Comparison of ENCODE assay signal across 17 mouse cellular contexts in genomic region chr11:95252104-95252503, GRCm38 (mm10). TPM values are rescaled to one million over a fixed set of nuclear protein-coding genes. Genes with fewer than 3 reads are reported as not detected.
A peak's percentile ranks its signal among the peaks of the same experiment; 100 is the strongest.
DNase-seq lines count a peak whose midpoint lies in the region; ATAC-seq lines count a peak whose summit lies in the region.
"Had no signal": no experiment of that assay in that cellular context is flagged by ENCODE, and none has a peak within 500 bp of the region (broad histone marks: within the 10 kb centered on the region; RNA-seq: fewer than 3 reads in every experiment).

No protein-coding gene starts in this region.

- DNase-seq in midbrain, embryonic 11.5 days (ENCODE audit: low spot score, missing footprints), result peak; percentile 54
- no peak for DNase-seq in midbrain, embryonic 14.5 days
- no peak for DNase-seq in liver, embryonic 11.5 days (ENCODE audit: low spot score)
- DNase-seq in cerebellum, postnatal 14 days, result no peak
- no peak for DNase-seq in left cerebral cortex, adult 9 months (ENCODE audit: low spot score in 2 of 2)
- DNase-seq in cerebellum, postnatal 10 days, result no peak
- DNase-seq: cerebellum, postnatal 36 days; forebrain, postnatal 0 days; gastrocnemius, postnatal 36 days; lung, postnatal 4 days; right cerebral cortex, postnatal 14 days had no signal

- H3K4me2 ChIP-seq in midbrain, embryonic 11.5 days, result no peak overlapping the region
- no peak overlapping the region for H3K4me2 ChIP-seq in midbrain, embryonic 14.5 days (ENCODE audit: low read length)
- no peak overlapping the region for H3K4me2 ChIP-seq in kidney, embryonic 14.5 days (replicated peaks; ENCODE audit: low read depth, low read length)
- no peak overlapping the region for H3K4me2 ChIP-seq in liver, embryonic 11.5 days
- H3K4me2 ChIP-seq: embryonic facial prominence, embryonic 15.5 days; limb, embryonic 15.5 days had no signal

- no peaks in the 10 kb centered on the region for H3K4me1 ChIP-seq in midbrain, embryonic 11.5 days (ENCODE audit: control insufficient read depth, insufficient read depth, low read length)
- H3K4me1 ChIP-seq in midbrain, embryonic 14.5 days (ENCODE audit: control insufficient read depth, insufficient read depth, low read length), result peaks cover 1% of the 10 kb centered on the region; the same call in 1 of the 2 replicates
- no peaks in the 10 kb centered on the region for H3K4me1 ChIP-seq in kidney, embryonic 14.5 days (ENCODE audit: control insufficient read depth, insufficient read depth, low read length)
- H3K4me1 ChIP-seq in liver, embryonic 11.5 days (replicated peaks; ENCODE audit: control insufficient read depth, insufficient read depth, low read length), result peaks cover 6% of the 10 kb centered on the region; the same call in 1 of the 2 replicates

- H3K4me3 ChIP-seq in midbrain, embryonic 11.5 days (ENCODE audit: low read depth, low read length), result no peak overlapping the region
- no peak overlapping the region for H3K4me3 ChIP-seq in midbrain, embryonic 14.5 days (replicated peaks; ENCODE audit: low read depth, low read length)
- H3K4me3 ChIP-seq in kidney, embryonic 14.5 days (ENCODE audit: low read length), result no peak overlapping the region
- no peak overlapping the region for H3K4me3 ChIP-seq in liver, embryonic 11.5 days (ENCODE audit: low read depth, low read length)
- H3K4me3 ChIP-seq: embryonic facial prominence, embryonic 15.5 days; limb, embryonic 15.5 days had no signal

- ATAC-seq in midbrain, embryonic 11.5 days (ENCODE audit: low FRiP score), result no peak
- ATAC-seq in midbrain, embryonic 14.5 days (ENCODE audit: low FRiP score, low TSS enrichment), result no peak
- ATAC-seq in kidney, embryonic 14.5 days (ENCODE audit: low FRiP score, low TSS enrichment), result 0 out of 2 replicates have a peak, but pooled peaks have one; percentile 11
- peak; percentile 29; the same call in 1 of the 2 replicates for ATAC-seq in liver, embryonic 11.5 days (replicated peaks; ENCODE audit: low FRiP score)

- no peak overlapping the region for H3K27ac ChIP-seq in midbrain, embryonic 11.5 days (ENCODE audit: low read depth, low read length)
- H3K27ac ChIP-seq in midbrain, embryonic 14.5 days (replicated peaks; ENCODE audit: low read depth, low read length), result no peak overlapping the region
- H3K27ac ChIP-seq in kidney, embryonic 14.5 days (ENCODE audit: low read depth, low read length), result no peak overlapping the region
- no peak overlapping the region for H3K27ac ChIP-seq in liver, embryonic 11.5 days (ENCODE audit: low read depth, low read length)
- H3K27ac ChIP-seq: embryonic facial prominence, embryonic 15.5 days; limb, embryonic 15.5 days had no signal

- no peaks in the 10 kb centered on the region for H3K36me3 ChIP-seq in midbrain, embryonic 11.5 days (ENCODE audit: control insufficient read depth, insufficient read depth, low read length)
- H3K36me3 ChIP-seq in midbrain, embryonic 14.5 days (ENCODE audit: control insufficient read depth, insufficient read depth, low read length), result no peaks in the 10 kb centered on the region
- H3K36me3 ChIP-seq in kidney, embryonic 14.5 days (ENCODE audit: control insufficient read depth, insufficient read depth, low read length), result no peaks in the 10 kb centered on the region
- no peaks in the 10 kb centered on the region for H3K36me3 ChIP-seq in liver, embryonic 11.5 days (ENCODE audit: control insufficient read depth, insufficient read depth, low read length)
- H3K36me3 ChIP-seq: embryonic facial prominence, embryonic 15.5 days; limb, embryonic 15.5 days had no signal

- WGBS in midbrain, embryonic 11.5 days, result 82% methylated on average over 6 of the region's 6 CpGs
- 85% methylated on average over 6 of the region's 6 CpGs for WGBS in midbrain, embryonic 14.5 days
- 84% methylated on average over 6 of the region's 6 CpGs for WGBS in kidney, embryonic 14.5 days
- 84% methylated on average over 6 of the region's 6 CpGs for WGBS in liver, embryonic 11.5 days

- no peaks in the 10 kb centered on the region for H3K9me3 ChIP-seq in midbrain, embryonic 11.5 days (ENCODE audit: control insufficient read depth, low read length)
- no peaks in the 10 kb centered on the region for H3K9me3 ChIP-seq in midbrain, embryonic 14.5 days (ENCODE audit: control insufficient read depth, low read length)
- H3K9me3 ChIP-seq in kidney, embryonic 14.5 days (ENCODE audit: control insufficient read depth, low read length), result peaks cover 2% of the 10 kb centered on the region; the same call in 1 of the 2 replicates
- H3K9me3 ChIP-seq in liver, embryonic 11.5 days (ENCODE audit: control insufficient read depth, low read length), result no peaks in the 10 kb centered on the region
- H3K9me3 ChIP-seq: embryonic facial prominence, embryonic 15.5 days; limb, embryonic 15.5 days had no signal

- no peak overlapping the region for H3K9ac ChIP-seq in midbrain, embryonic 11.5 days (ENCODE audit: low read length)
- H3K9ac ChIP-seq in midbrain, embryonic 14.5 days (replicated peaks; ENCODE audit: low read length), result no peak overlapping the region
- H3K9ac ChIP-seq in kidney, embryonic 14.5 days (ENCODE audit: low read depth, low read length), result no peak overlapping the region
- H3K9ac ChIP-seq in liver, embryonic 11.5 days (ENCODE audit: low read depth, low read length), result no peak overlapping the region
- H3K9ac ChIP-seq: forebrain, postnatal 0 days; limb, embryonic 15.5 days had no signal

- H3K27me3 ChIP-seq in midbrain, embryonic 11.5 days (ENCODE audit: control insufficient read depth, insufficient read depth, low read length), result no peaks in the 10 kb centered on the region
- H3K27me3 ChIP-seq in midbrain, embryonic 14.5 days (ENCODE audit: control insufficient read depth, insufficient read depth, low read length), result peaks cover 2% of the 10 kb centered on the region; the same call in 1 of the 2 replicates
- no peaks in the 10 kb centered on the region for H3K27me3 ChIP-seq in kidney, embryonic 14.5 days (ENCODE audit: control insufficient read depth, insufficient read depth, low read length)
- H3K27me3 ChIP-seq in liver, embryonic 11.5 days (replicated peaks; ENCODE audit: control insufficient read depth, insufficient read depth, low read length), result 0 out of 2 replicates have a peak, but pooled peaks cover 3% of the 10 kb centered on the region
- H3K27me3 ChIP-seq: embryonic facial prominence, embryonic 15.5 days; limb, embryonic 15.5 days had no signal

RNA-seq across cellular contexts. Expression of gene Tac4, which starts 9.2 kb away (rescaled TPM):
- polyA plus RNA-seq in midbrain, embryonic 11.5 days (2014; fragmentation: Nextera tagmentation; extraction: Ambion mirVana), result not detected in 2 replicates
- not detected in 2 replicates for polyA plus RNA-seq in midbrain, embryonic 14.5 days (2014; fragmentation: Nextera tagmentation; extraction: Ambion mirVana)
- 0.20 TPM in 1 of 2 replicates, not detected in the other for polyA plus RNA-seq in kidney, embryonic 14.5 days (2014; fragmentation: Nextera tagmentation; extraction: Ambion mirVana)
- not detected in 2 replicates for polyA plus RNA-seq in liver, embryonic 11.5 days (2014; fragmentation: Nextera tagmentation; extraction: Ambion mirVana)
- polyA plus RNA-seq: forebrain, postnatal 0 days; heart, postnatal 0 days; intestine, embryonic 16.5 days; midbrain, postnatal 0 days had no signal

RNA-seq across cellular contexts. Expression of gene Kat7, which starts 57.9 kb away (rescaled TPM):
- 75.8 and 80.9 TPM in 2 replicates for polyA plus RNA-seq in midbrain, embryonic 11.5 days (2014; fragmentation: Nextera tagmentation; extraction: Ambion mirVana)
- 56.6 and 65.2 TPM in 2 replicates for polyA plus RNA-seq in midbrain, embryonic 14.5 days (2014; fragmentation: Nextera tagmentation; extraction: Ambion mirVana)
- polyA plus RNA-seq in kidney, embryonic 14.5 days (2014; fragmentation: Nextera tagmentation; extraction: Ambion mirVana), result 55.5 and 80.1 TPM in 2 replicates
- polyA plus RNA-seq in liver, embryonic 11.5 days (2014; fragmentation: Nextera tagmentation; extraction: Ambion mirVana), result 65.4 and 72.5 TPM in 2 replicates

Comparison
In these comparisons a context has a peak if more than half of its experiments do, and no peak if none do; other contexts are left out.
1. ATAC-seq: peak in kidney, embryonic 14.5 days (single experiment) and liver, embryonic 11.5 days (single experiment); none in midbrain, embryonic 11.5 days (single experiment) and midbrain, embryonic 14.5 days (single experiment).